Mouse (Mus musculus) adrenal gland, postnatal 10 days (tissue): ENCODE results near the gene Tbca. TPM values are rescaled to one million over a fixed set of nuclear protein-coding genes. Genes with fewer than 3 reads are reported as not detected.

Source experiments
- DNase-seq: peaks from one replicate; pipeline ENCODE4 v3.0.0; 2021; ENCODE audit warnings: mixed read lengths
- total RNA-seq, 2 experiments: library from RNA; stranded (reverse); gene quantifications; 2 replicates each; pipeline ENCODE4 v1.2.3; 2021

Gene Tbca
- total RNA-seq, 2 experiments from 2014 or later = 234 to 235 TPM

GRCm38 (mm10) chr13:94877991-94878745 lies 89.5 kb downstream of the Tbca start:
- DNase-seq = no peak

- DNase-seq = no peak
These were observed 92.5 kb downstream of the Tbca start for GRCm38 (mm10) chr13:94881201-94881600.

GRCm38 (mm10) chr13:94882221-94882620 lies 93.5 kb downstream of the Tbca start:
- DNase-seq = no peak

GRCm38 (mm10) chr13:94882711-94883145 lies 94.0 kb downstream of the Tbca start:
- no peak for DNase-seq

- peak; percentile 53 for DNase-seq
These were observed 94.7 kb downstream of the Tbca start for GRCm38 (mm10) chr13:94883163-94883965.

GRCm38 (mm10) chr13:94883966-94884960 lies 95.6 kb downstream of the Tbca start:
- no peak for DNase-seq

- DNase-seq = peak; percentile 37
These were observed 96.9 kb downstream of the Tbca start for GRCm38 (mm10) chr13:94885291-94886235.

Other genes with a start within 250 kb of the Tbca start
- not detected for gene Otp, start 86.7 kb downstream of the Tbca start, total RNA-seq
- 10 to 100 TPM; 19.0 to 22.4 TPM for gene Wdr41, start 187.4 kb downstream of the Tbca start, total RNA-seq